Mouse (Mus musculus) gonadal fat pad, adult 2 months (tissue): ENCODE results near the gene Lasp1. TPM values are rescaled to one million over a fixed set of nuclear protein-coding genes. Genes with fewer than 3 reads are reported as not detected.
"Not testable (repeated sequence)": the region's sequence is repeated elsewhere in the genome, so short reads cannot be mapped to it uniquely, and the experiment has no call there.

Experiments used
- DNase-seq: peaks from one replicate; pipeline ENCODE4 v3.0.0-alpha.2; 2012; ENCODE audit warnings: low read depth
- polyA plus RNA-seq: library from polyadenylated mRNA; depleted of rRNA; stranded (reverse); fragments of >200 nt; gene quantifications from 2 replicates; pipeline ENCODE4 v1.2.3, GENCODE M21; 2012

Gene Lasp1
- polyA plus RNA-seq, 1 experiment: 107 TPM

GRCm38 (mm10) chr11:97829365-97829764, 30.6 kb downstream of the Lasp1 start:
- DNase-seq: no peak

- no peak for DNase-seq
Observed at GRCm38 (mm10) chr11:97829913-97830476, 31.2 kb downstream of the Lasp1 start.

GRCm38 (mm10) chr11:97830501-97830900, 31.7 kb downstream of the Lasp1 start:
- DNase-seq: no peak

GRCm38 (mm10) chr11:97832001-97832400, 33.2 kb downstream of the Lasp1 start:
- no peak for DNase-seq

- DNase-seq: no peak
Observed at GRCm38 (mm10) chr11:97833352-97833751, 34.6 kb downstream of the Lasp1 start.

GRCm38 (mm10) chr11:97836541-97836940, 37.7 kb downstream of the Lasp1 start:
- DNase-seq: no peak

GRCm38 (mm10) chr11:97837051-97837450, 38.3 kb downstream of the Lasp1 start:
- not testable (repeated sequence) for DNase-seq

GRCm38 (mm10) chr11:97837641-97838149, 38.9 kb downstream of the Lasp1 start:
- DNase-seq: no peak

- DNase-seq: no peak
Observed at GRCm38 (mm10) chr11:97838779-97839440, 40.1 kb downstream of the Lasp1 start.

- no peak for DNase-seq
Observed at GRCm38 (mm10) chr11:97839441-97840134, 40.8 kb downstream of the Lasp1 start.

- DNase-seq: no peak
Observed at GRCm38 (mm10) chr11:97840135-97840490, 41.3 kb downstream of the Lasp1 start.

GRCm38 (mm10) chr11:97840539-97840954, 41.7 kb downstream of the Lasp1 start, which contains the start of gene B230217C12Rik:
B230217C12Rik (plus strand) TSS chr11:97840780.
- no peak for DNase-seq

- no peak for DNase-seq
Observed at GRCm38 (mm10) chr11:97840991-97841661, 42.3 kb downstream of the Lasp1 start.

- no peak for DNase-seq
Observed at GRCm38 (mm10) chr11:97842001-97842400, 43.2 kb downstream of the Lasp1 start.

GRCm38 (mm10) chr11:97850367-97850766, 51.6 kb downstream of the Lasp1 start:
- DNase-seq: no peak

GRCm38 (mm10) chr11:97851601-97852000, 52.8 kb downstream of the Lasp1 start:
- no peak for DNase-seq

GRCm38 (mm10) chr11:97855473-97855872, 56.7 kb downstream of the Lasp1 start:
- no peak for DNase-seq

- no peak for DNase-seq
Observed at GRCm38 (mm10) chr11:97862148-97862547, 63.3 kb downstream of the Lasp1 start.

- DNase-seq: no peak
Observed at GRCm38 (mm10) chr11:97865421-97865820, 66.6 kb downstream of the Lasp1 start.

- no peak for DNase-seq
Observed at GRCm38 (mm10) chr11:97866091-97866888, 67.5 kb downstream of the Lasp1 start.

- no peak for DNase-seq
Observed at GRCm38 (mm10) chr11:97867591-97867990, 68.8 kb downstream of the Lasp1 start.
